Mouse (Mus musculus): Measurements from ENCODE around the gene Gm21209. TPM values are rescaled to one million over a fixed set of nuclear protein-coding genes. Genes with fewer than 3 reads are reported as not detected.

Gene Gm21209
- not detected for polyA plus RNA-seq (2014; fragmentation: Illumina TruSeq; extraction: RNeasy Lipid Tissue Mini Kit (QIAGEN cat#74804); ENCODE audit: low read depth, low replicate concordance)

DNA sequence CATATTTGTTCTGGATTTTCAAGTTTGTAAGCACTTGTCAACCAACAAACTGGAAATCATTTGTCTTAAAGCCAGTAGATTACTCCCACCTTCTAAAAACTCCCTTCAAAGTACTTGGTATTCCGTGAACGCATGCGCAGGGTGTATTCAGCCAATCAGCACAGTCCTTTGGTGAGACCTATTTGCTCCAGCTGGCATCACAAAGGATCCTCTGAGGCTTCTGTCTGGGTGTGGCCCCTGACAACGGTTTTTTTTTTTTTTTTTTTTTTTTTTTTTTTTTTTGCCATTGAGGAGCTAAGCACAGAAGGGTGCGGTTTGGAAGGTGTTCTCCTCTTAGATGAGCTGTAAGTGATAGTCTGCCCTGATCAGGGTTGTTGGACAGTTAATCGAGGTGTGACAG, at the start of gene Gm21209:
Gene Gm21209 (plus strand): TSS at position 301 of the 400 bp plus-strand sequence.

All from heart, adult 10 weeks (tissue).